Mouse (Mus musculus) erythroblast, embryonic 14.5 days (primary cell): Measurements from ENCODE around the gene Slamf9.

Experiments
- GATA1 ChIP-seq: IDR thresholded peaks from 2 replicates; pipeline ENCODE4 v1.6.1; 2012; ENCODE audit warnings: low read length, inconsistent platforms, mixed read lengths
- TAL1 ChIP-seq: IDR thresholded peaks from 3 replicates; pipeline ENCODE4 v1.6.1; 2012; ENCODE audit warnings: low read length, inconsistent platforms, mixed read lengths

- TF ChIP-seq GATA1, result no peak
- no peak for TF ChIP-seq TAL1
Measured at GRCm38 (mm10) chr1:172472909-172473308, 2.2 kb upstream of the Slamf9 start.
